Mouse (Mus musculus) testis, adult 10 weeks (tissue): Measurements from ENCODE around the gene Shpk. TPM values are rescaled to one million over a fixed set of nuclear protein-coding genes. Genes with fewer than 3 reads are reported as not detected.

Experiments
- polyA plus RNA-seq: library from polyadenylated mRNA; stranded (reverse); fragments of 350-450 nt; fragmentation: Illumina TruSeq; extraction: RNeasy Lipid Tissue Mini Kit (QIAGEN cat#74804); gene quantifications from one replicate; pipeline ENCODE4 v1.2.3, GENCODE M21; 2014; ENCODE audit warnings: low read depth, low replicate concordance

Gene Shpk
- polyA plus RNA-seq, result 0.88 TPM

DNA sequence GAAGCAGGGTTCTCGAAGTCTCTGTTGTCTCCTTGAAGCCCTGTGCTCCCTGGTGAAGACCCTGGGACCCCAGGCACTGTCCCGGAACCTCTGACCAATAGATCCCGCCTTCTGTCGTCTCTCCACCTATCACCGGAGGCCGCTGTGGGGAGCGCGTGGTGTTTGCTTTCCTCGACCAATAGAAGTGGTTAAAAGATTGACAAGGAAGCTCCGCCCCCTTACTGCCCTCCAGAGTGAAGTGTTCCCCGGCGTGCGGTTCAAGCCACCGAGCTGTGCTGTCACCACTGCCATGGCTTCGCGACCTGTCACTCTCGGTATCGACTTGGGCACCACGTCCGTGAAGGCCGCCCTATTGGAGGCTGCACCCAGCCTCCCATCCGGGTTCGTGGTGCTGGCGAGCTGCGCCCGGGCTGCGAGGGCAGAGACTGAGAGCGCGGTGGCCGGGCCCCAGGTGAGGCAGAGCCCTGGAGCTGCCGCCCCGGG lies at the start of gene Shpk:
Gene Shpk (plus strand): TSS at position 231 of the 483 bp plus-strand sequence.

DNA sequence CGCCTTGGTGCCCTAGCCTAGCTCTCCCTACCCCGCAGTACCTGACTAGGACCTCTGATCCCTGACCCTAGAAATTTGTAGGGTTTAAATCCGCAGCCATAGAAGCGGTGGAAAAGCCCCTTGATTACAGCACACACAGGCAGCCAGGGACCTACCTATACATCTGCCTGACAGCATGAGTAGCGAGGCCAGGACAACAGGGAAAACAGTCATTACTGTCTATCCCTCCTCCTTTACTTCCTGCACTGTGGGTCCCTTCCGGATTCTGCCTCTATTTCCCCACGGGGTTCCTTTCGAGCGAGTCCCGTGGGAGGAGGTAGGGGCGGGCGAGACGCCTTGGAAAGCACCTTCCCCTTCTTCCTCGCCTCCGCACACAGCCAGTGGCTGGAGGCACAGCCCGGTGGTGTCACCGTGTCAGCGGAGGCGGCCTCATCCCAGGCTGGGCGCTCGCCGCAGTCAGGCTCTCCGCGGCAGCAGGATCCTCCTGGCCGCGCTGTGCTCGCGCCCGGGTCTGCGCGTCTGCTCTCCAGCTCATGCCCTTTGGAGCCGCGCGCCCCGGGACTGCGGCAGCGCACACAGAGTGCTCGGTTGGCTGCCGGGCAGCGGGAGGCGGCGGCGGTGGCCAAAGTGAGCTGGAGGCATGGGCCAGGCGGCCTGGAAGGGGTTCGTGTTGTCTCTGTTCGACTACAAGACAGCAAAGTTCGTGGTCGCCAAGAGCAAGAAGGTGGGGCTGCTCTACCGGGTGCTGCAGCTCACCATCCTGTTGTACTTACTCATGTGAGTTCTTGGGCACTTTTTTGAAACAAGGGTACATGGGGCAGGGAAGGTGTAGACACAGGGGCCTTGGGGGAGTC lies 39.1 kb upstream of the Shpk start, which contains the start of gene P2rx5:
Gene P2rx5 (plus strand): TSS at position 465 of the 854 bp plus-strand sequence.

DNA sequence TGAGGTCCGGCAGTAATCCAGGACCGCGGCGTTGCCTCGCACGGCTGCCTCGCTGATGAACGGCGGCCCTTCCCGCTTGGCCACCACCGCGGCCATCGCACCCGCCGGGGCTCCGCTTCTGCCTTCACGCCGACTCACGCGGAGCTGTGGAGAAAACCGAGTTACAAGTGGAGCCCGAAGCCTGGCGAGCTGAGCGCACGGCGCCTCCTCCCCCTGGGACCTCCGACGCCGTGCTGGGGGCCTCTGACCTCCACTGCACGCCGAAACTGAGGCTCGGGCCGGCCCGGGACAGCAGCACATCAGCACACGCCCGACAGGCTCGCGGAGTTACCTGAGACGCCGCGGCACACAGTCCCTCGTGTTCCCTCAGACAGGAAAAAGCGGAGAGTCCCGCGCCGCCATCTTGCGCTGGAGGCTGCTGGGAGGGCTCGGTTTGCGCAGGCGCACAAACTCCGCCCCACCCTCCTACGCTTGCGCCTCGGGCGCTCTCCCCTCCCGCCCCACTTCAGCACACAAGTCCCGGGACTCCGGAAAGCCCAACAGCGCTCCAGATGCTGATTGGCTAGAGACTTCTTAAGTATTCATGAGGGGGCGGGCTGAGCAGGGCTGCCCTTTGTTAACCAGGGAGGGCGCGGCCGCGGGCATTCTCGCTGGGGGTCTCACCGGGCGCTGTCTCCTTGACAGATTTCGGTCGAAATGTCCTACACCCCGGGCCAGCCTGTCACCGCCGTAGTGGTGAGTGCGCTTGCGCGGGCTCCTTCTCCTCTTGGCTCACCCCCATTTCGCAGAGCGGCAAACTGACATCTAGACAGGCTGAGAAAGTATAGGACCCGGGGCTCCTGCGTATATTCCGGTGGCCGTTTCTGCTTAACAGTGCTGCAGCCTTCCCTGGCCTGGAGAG lies 22.4 kb upstream of the Shpk start, which contains the start of the genes Emc6 and Tax1bp3:
Gene Emc6 (minus strand): TSS at position 430 of the 901 bp plus-strand sequence.
Gene Tax1bp3 (plus strand): TSS at position 476 of the 901 bp plus-strand sequence.

DNA sequence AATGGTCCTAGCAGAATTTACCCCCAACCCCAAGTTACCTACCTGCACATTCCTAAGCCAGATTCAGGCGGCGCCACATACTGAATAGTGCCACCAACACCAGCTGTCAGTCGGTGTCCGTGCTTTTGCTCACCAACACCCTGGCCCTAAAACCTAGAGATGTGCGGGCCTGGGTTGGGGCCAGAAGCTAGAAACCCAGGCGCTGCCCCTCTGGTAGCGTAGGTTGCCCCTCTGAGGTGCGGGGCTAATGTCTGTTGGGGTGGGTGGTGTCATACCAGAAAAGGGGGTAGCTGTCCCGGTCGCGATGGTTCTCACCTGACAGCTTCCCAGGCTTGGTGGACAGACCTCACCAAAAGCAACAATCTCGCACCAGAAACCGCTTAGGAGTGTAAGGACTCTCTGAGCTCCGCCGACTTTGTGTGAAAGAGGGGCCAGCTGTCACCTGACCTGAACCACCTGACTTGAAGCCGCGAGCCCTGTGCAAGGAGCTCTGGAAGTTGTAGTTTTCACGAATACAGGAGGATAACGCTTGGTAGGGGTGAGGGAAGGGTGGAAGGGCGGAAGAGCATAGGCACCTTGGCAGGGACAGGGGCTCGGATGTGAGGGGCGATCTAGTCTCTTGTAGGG lies 544 bp upstream of the Shpk start, which contains the start of gene Ctns:
Gene Ctns (minus strand): TSS at position 440 of the 627 bp plus-strand sequence.

DNA sequence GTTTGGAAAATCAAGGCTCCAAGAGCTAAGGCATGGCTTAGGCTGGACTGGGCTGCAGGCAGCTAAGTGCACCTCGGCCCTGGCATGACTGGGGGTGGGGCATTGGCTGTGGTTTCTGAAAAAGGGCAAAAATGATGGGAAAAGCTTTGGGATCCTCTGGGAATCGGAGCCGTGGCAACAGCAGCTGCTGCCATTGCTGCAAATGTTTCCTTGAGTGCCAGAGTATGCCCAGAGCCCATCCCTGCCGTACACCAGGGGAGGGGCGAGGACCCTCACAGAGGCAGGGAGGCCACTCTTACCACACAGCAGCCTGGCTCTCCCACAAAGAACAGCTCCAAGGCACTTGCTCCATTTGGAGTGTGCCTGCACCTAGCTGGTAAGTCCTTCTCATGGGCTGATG lies 34.7 kb downstream of the Shpk start, which contains the start of gene Trpv1:
Gene Trpv1 (plus strand): TSS at position 301 of the 400 bp plus-strand sequence.

DNA sequence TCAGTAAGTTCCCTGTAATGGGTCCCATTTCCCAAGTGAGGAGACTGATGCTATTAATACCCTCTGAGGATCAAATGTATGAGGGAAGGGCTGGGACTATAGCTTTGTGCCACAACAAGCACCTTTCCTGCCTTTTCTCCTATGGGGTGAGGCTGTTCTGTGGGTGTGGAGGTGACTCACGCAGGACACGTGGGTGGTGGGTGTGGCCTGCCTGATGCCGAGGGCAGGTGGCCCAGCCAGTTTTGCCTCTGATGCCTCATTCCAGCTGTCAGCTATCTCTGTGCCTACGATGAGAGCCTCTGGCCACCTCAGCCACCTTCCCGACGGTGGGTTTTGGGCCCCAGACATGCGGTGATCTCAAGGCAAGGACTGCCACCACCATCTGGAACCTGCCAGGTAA lies 68.0 kb downstream of the Shpk start, which contains the start of gene Trpv3:
Gene Trpv3 (plus strand): TSS at position 122 of the 400 bp plus-strand sequence.

Other genes with a start within 250 kb of the Shpk start
- gene Atp2a3, start 238.3 kb upstream of the Shpk start, polyA plus RNA-seq, result 0.64 TPM
- gene P2rx1, start 200.4 kb upstream of the Shpk start, polyA plus RNA-seq, result not detected
- gene Camkk1, start 180.5 kb upstream of the Shpk start, polyA plus RNA-seq, result 0.07 TPM
- 4.8 TPM for gene Ncbp3, start 151.7 kb upstream of the Shpk start, polyA plus RNA-seq
- 16.8 TPM for gene Itgae, start 108.9 kb upstream of the Shpk start, polyA plus RNA-seq
- 592 TPM for gene Haspin, start 61.2 kb upstream of the Shpk start, polyA plus RNA-seq
- 0.14 TPM for gene P2rx5, start 39.0 kb upstream of the Shpk start, polyA plus RNA-seq
- 20.7 TPM for gene Emc6, start 22.4 kb upstream of the Shpk start, polyA plus RNA-seq
- gene Tax1bp3, start 22.4 kb upstream of the Shpk start, polyA plus RNA-seq, result 3.7 TPM
- gene Ctns, start 418 bp upstream of the Shpk start, polyA plus RNA-seq, result 9.0 TPM
- 1.5 TPM for gene Trpv1, start 34.8 kb downstream of the Shpk start, polyA plus RNA-seq
- gene Trpv3, start 67.9 kb downstream of the Shpk start, polyA plus RNA-seq, result 0.20 TPM
- gene Aspa, start 130.1 kb downstream of the Shpk start, polyA plus RNA-seq, result 14.4 TPM
- gene Gm49340, start 130.3 kb downstream of the Shpk start, polyA plus RNA-seq, result 1.1 TPM
- 86.0 TPM for gene Spata22, start 130.3 kb downstream of the Shpk start, polyA plus RNA-seq
- not detected for gene Olfr20, start 151.3 kb downstream of the Shpk start, polyA plus RNA-seq
- gene Olfr376, start 171.8 kb downstream of the Shpk start, polyA plus RNA-seq, result not detected
- not detected for gene Olfr1, start 200.2 kb downstream of the Shpk start, polyA plus RNA-seq
- not detected for gene Olfr378, start 229.0 kb downstream of the Shpk start, polyA plus RNA-seq